Mouse (Mus musculus) erythroblast, adult 5-6 weeks (primary cell): ENCODE measurements around the gene Efcab8. TPM values are rescaled to one million over a fixed set of nuclear protein-coding genes. Genes with fewer than 3 reads are reported as not detected.

Source experiments
- total RNA-seq, 2 experiments: library from RNA; stranded (forward) in 1 of 2; stranded (reverse) in 1 of 2; fragments of 150-400 nt in 1 of 2; fragments of 200-764, 138-1000 nt in 1 of 2; gene quantifications; 2 replicates each; pipeline versions ENCODE4 v1.2.3 to v1.2.4; 2015 to 2017; ENCODE audit warnings: low replicate concordance in 2 of 2

The Efcab8 gene
- total RNA-seq, 2 experiments from 2014 or later, result 0.51 TPM; not detected in 1

Other genes starting within 250 kb of the Efcab8 start
- 2.7 and 6.1 TPM in 2 replicates for gene Nol4l, start 250.0 kb upstream of the Efcab8 start, total RNA-seq (2015; ENCODE audit: low replicate concordance)
- gene Nol4l, start 250.0 kb upstream of the Efcab8 start, total RNA-seq (2017; ENCODE audit: low replicate concordance), result 1.8 and 4.3 TPM in 2 replicates
- 9.2 and 18.8 TPM in 2 replicates for gene Commd7, start 147.2 kb upstream of the Efcab8 start, total RNA-seq (2015; ENCODE audit: low replicate concordance)
- gene Commd7, start 147.2 kb upstream of the Efcab8 start, total RNA-seq (2017; ENCODE audit: low replicate concordance), result 2.4 and 4.3 TPM in 2 replicates
- gene Dnmt3b, start 130.5 kb upstream of the Efcab8 start, total RNA-seq (2015; ENCODE audit: low replicate concordance), result 1.5 and 2.3 TPM in 2 replicates
- gene Dnmt3b, start 130.5 kb upstream of the Efcab8 start, total RNA-seq (2017; ENCODE audit: low replicate concordance), result 0.94 and 4.0 TPM in 2 replicates
- gene Dnmt3c, start 83.3 kb upstream of the Efcab8 start, total RNA-seq (2015; ENCODE audit: low replicate concordance), result not detected in 2 replicates
- gene Dnmt3c, start 83.3 kb upstream of the Efcab8 start, total RNA-seq (2017; ENCODE audit: low replicate concordance), result not detected in 2 replicates
- gene Mapre1, start 38.7 kb upstream of the Efcab8 start, total RNA-seq (2015; ENCODE audit: low replicate concordance), result 40.5 and 93.4 TPM in 2 replicates
- gene Mapre1, start 38.7 kb upstream of the Efcab8 start, total RNA-seq (2017; ENCODE audit: low replicate concordance), result 24.1 and 38.3 TPM in 2 replicates
- not detected in 2 replicates for gene Sun5, start 91.2 kb downstream of the Efcab8 start, total RNA-seq (2015; ENCODE audit: low replicate concordance)
- gene Sun5, start 91.2 kb downstream of the Efcab8 start, total RNA-seq (2017; ENCODE audit: low replicate concordance), result not detected in 2 replicates
- not detected in 2 replicates for gene Bpifb2, start 95.1 kb downstream of the Efcab8 start, total RNA-seq (2015; ENCODE audit: low replicate concordance)
- not detected in 2 replicates for gene Bpifb2, start 95.1 kb downstream of the Efcab8 start, total RNA-seq (2017; ENCODE audit: low replicate concordance)
- not detected in 2 replicates for gene Bpifb6, start 120.5 kb downstream of the Efcab8 start, total RNA-seq (2015; ENCODE audit: low replicate concordance)
- gene Bpifb6, start 120.5 kb downstream of the Efcab8 start, total RNA-seq (2017; ENCODE audit: low replicate concordance), result not detected in 2 replicates
- not detected in 2 replicates for gene Bpifb3, start 138.3 kb downstream of the Efcab8 start, total RNA-seq (2015; ENCODE audit: low replicate concordance)
- not detected in 2 replicates for gene Bpifb3, start 138.3 kb downstream of the Efcab8 start, total RNA-seq (2017; ENCODE audit: low replicate concordance)
- not detected in 2 replicates for gene Bpifb4, start 158.3 kb downstream of the Efcab8 start, total RNA-seq (2015; ENCODE audit: low replicate concordance)
- not detected in 2 replicates for gene Bpifb4, start 158.3 kb downstream of the Efcab8 start, total RNA-seq (2017; ENCODE audit: low replicate concordance)
- gene Bpifa6, start 195.0 kb downstream of the Efcab8 start, total RNA-seq (2015; ENCODE audit: low replicate concordance), result not detected in 2 replicates
- not detected in 2 replicates for gene Bpifa6, start 195.0 kb downstream of the Efcab8 start, total RNA-seq (2017; ENCODE audit: low replicate concordance)
- gene Bpifa2, start 228.3 kb downstream of the Efcab8 start, total RNA-seq (2015; ENCODE audit: low replicate concordance), result not detected in 2 replicates
- gene Bpifa2, start 228.3 kb downstream of the Efcab8 start, total RNA-seq (2017; ENCODE audit: low replicate concordance), result not detected in 2 replicates